Mouse (Mus musculus): ENCODE results near the gene Fbxo40. TPM values are rescaled to one million over a fixed set of nuclear protein-coding genes. Genes with fewer than 3 reads are reported as not detected.

Fbxo40 gene
- 0.16 TPM for polyA plus RNA-seq (2014; fragmentation: Illumina TruSeq; extraction: RNeasy Lipid Tissue Mini Kit (QIAGEN cat#74804); ENCODE audit: low read depth, low replicate concordance)

DNA sequence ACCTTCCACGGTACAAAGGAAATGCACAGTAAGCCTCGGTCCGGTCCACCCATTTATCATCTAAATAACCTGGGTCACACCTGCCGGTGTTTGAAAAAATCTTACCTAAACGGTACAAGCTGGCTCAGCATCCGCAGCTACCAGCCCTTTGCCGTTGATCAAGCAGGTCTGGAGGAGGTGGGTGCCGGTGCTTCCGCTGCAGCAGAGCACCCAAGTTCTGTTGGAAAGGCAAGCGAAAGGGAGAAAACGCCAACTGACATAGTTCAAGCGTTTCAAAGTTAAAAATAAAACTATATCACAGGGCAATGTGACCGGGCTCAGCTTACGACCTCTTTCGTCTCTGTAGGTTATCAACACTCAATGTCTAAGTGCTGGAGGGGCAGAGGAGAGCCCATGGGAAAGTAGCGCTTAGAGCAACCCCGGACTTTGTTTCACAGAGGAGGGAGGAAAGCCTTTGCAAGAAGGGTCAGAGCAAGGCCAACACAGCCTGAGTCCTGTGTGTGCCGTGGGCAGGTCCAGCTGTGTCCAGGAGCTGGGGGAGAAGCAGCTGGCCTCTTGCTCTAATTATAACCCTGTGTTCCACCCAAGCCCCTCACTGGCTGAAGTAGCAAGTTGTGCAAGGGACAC is at the start of gene Fbxo40:
Gene Fbxo40 (minus strand): TSS at position 469 of the 627 bp plus-strand sequence.

GRCm38 (mm10) chr16:37011061-37011921 is 21.0 kb upstream of the Fbxo40 start, which contains the start of gene Polq:
Gene Polq, plus strand, starts transcription at chr16:37011786.

DNA sequence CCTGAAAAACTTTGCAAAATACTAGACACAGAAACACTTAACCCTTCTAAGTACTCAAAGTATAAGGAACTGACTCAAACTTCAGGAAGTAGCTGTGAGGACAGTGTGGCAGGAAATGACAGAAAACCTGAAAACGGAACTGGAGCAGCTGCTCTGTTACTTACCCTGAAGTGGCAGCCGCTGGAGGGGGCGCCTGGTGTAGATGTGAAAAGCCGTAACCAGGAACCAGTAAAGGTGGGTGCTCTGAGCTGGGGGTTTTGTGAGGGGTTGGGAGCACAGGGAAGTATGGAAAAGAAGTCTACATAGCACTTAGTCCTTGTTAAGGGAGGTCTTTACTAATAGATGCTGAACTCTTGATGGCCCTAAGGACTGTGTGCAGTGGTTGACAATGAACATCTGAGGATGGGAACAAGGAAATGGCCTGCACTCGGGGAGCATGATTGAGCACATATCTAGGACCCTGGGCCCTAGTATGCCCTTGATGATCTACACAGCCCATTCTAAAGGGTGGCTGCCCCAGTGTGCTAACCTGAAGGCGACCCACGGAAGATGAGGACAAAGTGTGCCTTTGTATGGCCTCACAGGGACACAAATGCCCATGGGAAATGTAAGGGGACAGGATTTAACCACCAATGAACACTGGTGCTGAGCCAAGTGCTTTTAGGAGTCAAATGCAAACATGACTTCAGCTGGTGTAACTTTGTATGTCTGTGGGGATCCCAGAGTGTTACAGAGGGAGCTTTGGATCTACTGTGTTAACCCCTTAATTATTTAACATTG is 55.2 kb downstream of the Fbxo40 start, which contains the start of gene Hcls1:
Gene Hcls1 (plus strand): TSS at position 143 of the 780 bp plus-strand sequence.

Other genes starting within 250 kb of the Fbxo40 start
- gene Slc15a2, start 205.5 kb downstream of the Fbxo40 start, polyA plus RNA-seq (2014; fragmentation: Illumina TruSeq; extraction: RNeasy Lipid Tissue Mini Kit (QIAGEN cat#74804); ENCODE audit: low read depth, low replicate concordance): 11.0 TPM
- 22.9 TPM for gene Iqcb1, start 162.1 kb downstream of the Fbxo40 start, polyA plus RNA-seq (2014; fragmentation: Illumina TruSeq; extraction: RNeasy Lipid Tissue Mini Kit (QIAGEN cat#74804); ENCODE audit: low read depth, low replicate concordance)
- 1.4 TPM for gene Eaf2, start 115.5 kb downstream of the Fbxo40 start, polyA plus RNA-seq (2014; fragmentation: Illumina TruSeq; extraction: RNeasy Lipid Tissue Mini Kit (QIAGEN cat#74804); ENCODE audit: low read depth, low replicate concordance)
- gene Golgb1, start 115.3 kb downstream of the Fbxo40 start, polyA plus RNA-seq (2014; fragmentation: Illumina TruSeq; extraction: RNeasy Lipid Tissue Mini Kit (QIAGEN cat#74804); ENCODE audit: low read depth, low replicate concordance): 14.9 TPM
- 1.8 TPM for gene Hcls1, start 55.5 kb downstream of the Fbxo40 start, polyA plus RNA-seq (2014; fragmentation: Illumina TruSeq; extraction: RNeasy Lipid Tissue Mini Kit (QIAGEN cat#74804); ENCODE audit: low read depth, low replicate concordance)
- 0.11 TPM for gene Polq, start 21.3 kb upstream of the Fbxo40 start, polyA plus RNA-seq (2014; fragmentation: Illumina TruSeq; extraction: RNeasy Lipid Tissue Mini Kit (QIAGEN cat#74804); ENCODE audit: low read depth, low replicate concordance)